Mouse (Mus musculus) kidney, embryonic 14.5 days (tissue): ENCODE measurements around the gene Mep1a. TPM values are rescaled to one million over a fixed set of nuclear protein-coding genes. Genes with fewer than 3 reads are reported as not detected.
A peak's percentile ranks its signal among the peaks of the same experiment; 100 is the strongest.

Source experiments
- ATAC-seq: fragments of 200-750 bp; cut with Nextera tagmentation; 2 replicates; pipeline ENCODE4 v1.8.0; 2017; ENCODE audit warnings: moderate number of reproducible peaks, mild to moderate bottlenecking, moderate TSS enrichment, moderate library complexity; ENCODE audit not compliant: low FRiP score, low TSS enrichment
- H3K27ac ChIP-seq: fragments of 300-500 bp; sonication (generic); 2 replicates; pipeline ENCODE4 v1.5.1; 2014; ENCODE audit warnings: low read depth, mild to moderate bottlenecking, low read length, moderate library complexity, mixed read lengths
- H3K27me3 ChIP-seq: fragments of 300-500 bp; sonication (generic); 2 replicates; pipeline ENCODE4 v1.6.1; 2014; ENCODE audit warnings: mild to moderate bottlenecking, low read length; ENCODE audit not compliant: control insufficient read depth, insufficient read depth
- H3K36me3 ChIP-seq: fragments of 300-500 bp; sonication (generic); 2 replicates; pipeline ENCODE4 v1.6.1; 2014; ENCODE audit warnings: low read length, mixed read lengths; ENCODE audit not compliant: control insufficient read depth, insufficient read depth
- H3K4me1 ChIP-seq: fragments of 300-500 bp; sonication (generic); 2 replicates; pipeline ENCODE4 v1.6.1; 2014; ENCODE audit warnings: low read length, mixed read lengths; ENCODE audit not compliant: control insufficient read depth, insufficient read depth
- H3K4me2 ChIP-seq: fragments of 300-500 bp; sonication (generic); replicated peaks from 2 replicates; pipeline ENCODE4 v1.6.1; 2014; ENCODE audit warnings: low read depth, mild to moderate bottlenecking, low read length
- H3K4me3 ChIP-seq: fragments of 300-500 bp; sonication (generic); 2 replicates; pipeline ENCODE4 v1.5.1; 2014; ENCODE audit warnings: mild to moderate bottlenecking, low read length
- H3K9ac ChIP-seq: fragments of 300-500 bp; sonication (generic); 2 replicates; pipeline ENCODE4 v1.6.1; 2014; ENCODE audit warnings: low read depth, mild to moderate bottlenecking, low read length, moderate library complexity
- H3K9me3 ChIP-seq: fragments of 300-500 bp; sonication (generic); 2 replicates; pipeline ENCODE4 v1.6.1; 2016; ENCODE audit warnings: low read length; ENCODE audit not compliant: control insufficient read depth
- WGBS: fragments of 180-500 bp; shearing (Covaris S2); extraction: QIAGEN DNeasy Blood & Tissue Kit; methylation state at CpG from one replicate; pipeline ENCODE4 v1.1.7; 2014; 5-methylcytosine and 5-hydroxymethylcytosine counted together
- polyA plus RNA-seq: library from polyadenylated mRNA; unstranded; fragments of >200 nt; fragmentation: Nextera tagmentation; extraction: Ambion mirVana; gene quantifications from 2 replicates; pipeline ENCODE4 v1.2.1, GENCODE M21; 2014

Gene Mep1a
- polyA plus RNA-seq, 1 experiment from 2014 or later, result 12.8 TPM

GRCm38 (mm10) chr17:43459737-43460230 is 42.8 kb downstream of the Mep1a start:
- no peak overlapping the region for H3K4me2 ChIP-seq
- ATAC-seq, result peak; percentile 4; the same call in 1 of the 2 replicates
- no peaks in the 10 kb centered on the region for H3K9me3 ChIP-seq
- 70% methylated on average over 12 of the region's 12 CpGs for WGBS
- H3K36me3 ChIP-seq, result no peaks in the 10 kb centered on the region
- H3K27me3 ChIP-seq, result no peaks in the 10 kb centered on the region
- H3K4me1 ChIP-seq, result 0 out of 2 replicates have a peak, but pooled peaks cover 3% of the 10 kb centered on the region
- H3K27ac ChIP-seq, result no peak overlapping the region
- H3K4me3 ChIP-seq, result no peak overlapping the region
- H3K9ac ChIP-seq, result no peak overlapping the region

- 15% methylated on average over 9 of the region's 9 CpGs for WGBS
- Histone ChIP-seq H3K27me3 (no peaks in the 10 kb centered on the region), H3K4me2 (no peak overlapping the region), H3K4me3 (no peak overlapping the region), H3K9ac (no peak overlapping the region), H3K9me3 (no peaks in the 10 kb centered on the region), H3K4me1 (0 out of 2 replicates have a peak, but pooled peaks cover 3% of the 10 kb centered on the region), H3K36me3 (no peaks in the 10 kb centered on the region; the same call in 1 of the 2 replicates), H3K27ac (no peak overlapping the region)
- peak; percentile 20; the same call in 1 of the 2 replicates for ATAC-seq
Measured at GRCm38 (mm10) chr17:43458598-43458997, 44.0 kb downstream of the Mep1a start.

GRCm38 (mm10) chr17:43451216-43451615 is 51.4 kb downstream of the Mep1a start:
- Histone ChIP-seq H3K27me3 (no peaks in the 10 kb centered on the region), H3K4me2 (no peak overlapping the region), H3K9me3 (no peaks in the 10 kb centered on the region), H3K4me3 (no peak overlapping the region), H3K9ac (no peak overlapping the region), H3K4me1 (no peaks in the 10 kb centered on the region), H3K27ac (no peak overlapping the region), H3K36me3 (peaks cover 3% of the 10 kb centered on the region; the same call in 1 of the 2 replicates)
- WGBS, result 91% methylated on average over 1 of the region's 1 CpGs
- no peak for ATAC-seq

GRCm38 (mm10) chr17:43434485-43434884 is 68.1 kb downstream of the Mep1a start:
- H3K4me3 ChIP-seq, result no peak overlapping the region
- H3K27ac ChIP-seq, result no peak overlapping the region
- H3K9me3 ChIP-seq, result no peaks in the 10 kb centered on the region
- H3K4me2 ChIP-seq, result no peak overlapping the region
- no peaks in the 10 kb centered on the region for H3K27me3 ChIP-seq
- no peaks in the 10 kb centered on the region for H3K36me3 ChIP-seq
- no peak for ATAC-seq
- H3K4me1 ChIP-seq, result no peaks in the 10 kb centered on the region
- WGBS, result 77% methylated on average over 8 of the region's 8 CpGs
- no peak overlapping the region for H3K9ac ChIP-seq

GRCm38 (mm10) chr17:43431692-43432091 is 70.9 kb downstream of the Mep1a start:
- Histone ChIP-seq H3K9me3 (no peaks in the 10 kb centered on the region), H3K9ac (no peak overlapping the region), H3K27me3 (no peaks in the 10 kb centered on the region), H3K4me2 (no peak overlapping the region), H3K36me3 (no peaks in the 10 kb centered on the region), H3K4me3 (no peak overlapping the region), H3K4me1 (no peaks in the 10 kb centered on the region), H3K27ac (no peak overlapping the region)
- WGBS, result 21% methylated on average over 5 of the region's 5 CpGs
- ATAC-seq, result no peak

Other genes starting within 250 kb of the Mep1a start
- gene Adgrf1, start 232.5 kb downstream of the Mep1a start, polyA plus RNA-seq, result 0.24 and 0.49 TPM in 2 replicates
- 6.1 and 16.2 TPM in 2 replicates for gene Adgrf5, start 142.4 kb downstream of the Mep1a start, polyA plus RNA-seq
- 0.39 and 0.60 TPM in 2 replicates for gene Ankrd66, start 40.8 kb upstream of the Mep1a start, polyA plus RNA-seq
- gene Pla2g7, start 65.3 kb upstream of the Mep1a start, polyA plus RNA-seq, result 73.1 and 75.2 TPM in 2 replicates
- 0.06 TPM in 1 of 2 replicates, not detected in the other for gene Tdrd6, start 127.5 kb upstream of the Mep1a start, polyA plus RNA-seq
- gene Slc25a27, start 164.4 kb upstream of the Mep1a start, polyA plus RNA-seq, result 12.6 and 12.7 TPM in 2 replicates
- 11.8 and 20.3 TPM in 2 replicates for gene Cyp39a1, start 164.6 kb upstream of the Mep1a start, polyA plus RNA-seq